In the genomic region with DNA sequence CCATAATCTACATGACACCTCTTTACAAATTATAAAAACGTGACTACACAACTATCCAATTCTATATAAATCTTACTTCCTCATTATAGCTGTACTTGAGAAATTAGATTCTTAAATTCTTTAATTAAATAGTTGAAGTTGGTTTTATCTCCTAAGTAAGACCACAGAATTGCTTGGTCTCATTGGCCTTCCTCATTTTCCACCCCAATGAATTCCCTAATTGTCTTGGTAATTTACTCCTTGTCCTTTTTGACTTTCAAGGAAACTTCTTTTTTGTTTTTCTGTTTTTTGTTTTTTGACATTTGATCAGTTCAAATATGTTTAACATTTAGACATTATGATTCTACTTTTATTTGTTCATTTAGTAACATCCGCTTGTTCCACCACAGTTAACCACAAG, we compare ENCODE assay signal across 16 mouse cellular contexts.
"Had no signal": no experiment of that assay in that cellular context is flagged by ENCODE, and none has a peak within 500 bp of the region (broad histone marks: within the 10 kb centered on the region; RNA-seq: fewer than 3 reads in every experiment).

No protein-coding gene starts in this region.

- H3K9ac ChIP-seq: neural tube, embryonic 13.5 days; neural tube, embryonic 15.5 days; stomach, embryonic 15.5 days had no signal

- H3K27me3 ChIP-seq: neural tube, embryonic 13.5 days; neural tube, embryonic 15.5 days; stomach, embryonic 15.5 days had no signal

- DNase-seq: retina, postnatal 1 day; right cerebral cortex, adult 18-20 months; right cerebral cortex, postnatal 14 days; right cerebral cortex, postnatal 25 days; right cerebral cortex, postnatal 4 days; spleen, adult 18-20 months; thymus, adult 18-20 months; thymus, adult 2 months; thymus, postnatal 14 days; thymus, postnatal 25 days; thymus, postnatal 36 days; thymus, postnatal 4 days had no signal

- H3K4me3 ChIP-seq: neural tube, embryonic 13.5 days; neural tube, embryonic 15.5 days; stomach, embryonic 15.5 days had no signal

- H3K36me3 ChIP-seq: neural tube, embryonic 13.5 days; neural tube, embryonic 15.5 days; stomach, embryonic 15.5 days had no signal

- H3K4me1 ChIP-seq: neural tube, embryonic 13.5 days; neural tube, embryonic 15.5 days; stomach, embryonic 15.5 days had no signal

- H3K9me3 ChIP-seq: neural tube, embryonic 13.5 days; neural tube, embryonic 15.5 days; stomach, embryonic 15.5 days had no signal

- H3K27ac ChIP-seq: neural tube, embryonic 13.5 days; neural tube, embryonic 15.5 days; stomach, embryonic 15.5 days; stomach, postnatal 0 days had no signal
